Comparison of ENCODE assay signal across 1 mouse cellular context in the genomic region with DNA sequence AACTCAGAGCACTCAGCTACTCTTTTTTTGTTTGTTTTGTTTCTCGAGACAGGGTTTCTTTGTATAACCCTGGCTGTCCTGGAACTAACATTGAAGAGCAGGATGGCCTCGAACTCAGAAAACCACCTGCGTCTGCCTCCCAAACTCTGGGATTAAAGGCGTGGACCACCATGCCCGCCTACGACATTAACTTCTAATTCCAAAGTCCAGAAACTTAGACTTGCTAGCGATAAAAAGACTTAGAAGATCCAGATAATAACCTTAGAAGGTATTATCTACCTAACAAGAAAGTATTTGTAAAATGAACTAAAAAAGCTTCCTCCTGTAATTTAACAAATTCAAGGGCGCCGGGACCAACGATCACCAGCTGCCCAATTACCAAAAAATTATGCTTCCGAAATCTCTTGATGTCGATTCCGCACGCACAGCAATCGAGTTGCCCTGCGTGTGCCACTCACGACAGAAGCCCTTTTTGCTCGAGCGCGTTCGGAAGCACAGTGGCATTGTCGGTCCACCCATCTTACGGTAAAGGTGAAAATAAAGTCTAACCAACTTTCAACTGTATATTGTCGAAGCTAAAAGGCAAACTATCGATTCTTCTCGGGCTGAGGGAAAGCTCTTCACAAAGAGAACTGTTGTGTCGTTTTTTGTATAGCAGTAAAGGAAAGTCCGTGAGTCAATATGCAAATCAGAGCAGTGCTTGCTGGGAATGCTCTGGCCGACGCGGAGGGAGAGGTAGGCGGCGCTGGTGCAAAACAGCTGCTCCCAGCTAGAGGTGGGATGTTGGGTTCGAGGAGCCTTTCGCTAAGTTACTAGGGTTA.
TF ChIP-seq lines count a peak whose summit lies in the region.

No protein-coding gene starts in this region.

TF ChIP-seq in MEL, 35 proteins besides CTCF, POLR2A, EP300 and RAD21:
- TF ChIP-seq POLR2AphosphoS2 (IDR thresholded peaks at IDR 0.05; ENCODE audit: low read length) (no peak), TAL1 (IDR thresholded peaks at IDR 0.05; ENCODE audit: low read length) (no peak), MAX (IDR thresholded peaks at IDR 0.05; ENCODE audit: low read length) (no peak), SIN3A (IDR thresholded peaks at IDR 0.05; ENCODE audit: low read length) (no peak), UBTF (IDR thresholded peaks at IDR 0.05; ENCODE audit: borderline replicate concordance, insufficient read depth, low read depth, low read length) (no peak), POLR2AphosphoS5 (IDR thresholded peaks at IDR 0.05; ENCODE audit: borderline replicate concordance, low read depth, low read length) (peak; percentile 100), GATA1 (IDR thresholded peaks at IDR 0.05; ENCODE audit: low read depth, low read length) (peak; percentile 80), TBP (IDR thresholded peaks at IDR 0.05; ENCODE audit: low read depth, low read length) (peak; percentile 100), MAZ (IDR thresholded peaks at IDR 0.05; ENCODE audit: low read depth, low read length) (no peak), CHD2 (IDR thresholded peaks at IDR 0.05; ENCODE audit: low read length) (no peak)
